Mouse (Mus musculus) brain, embryonic 18.5 days (tissue): ENCODE data around the gene Ranbp3.
A peak's percentile ranks its signal among the peaks of the same experiment; 100 is the strongest.

Experiments used
- DNase-seq: peaks from one replicate; pipeline ENCODE4 v3.0.0-alpha.2; 2012; ENCODE audit warnings: low read depth, low spot score

Ranbp3 gene

DNA sequence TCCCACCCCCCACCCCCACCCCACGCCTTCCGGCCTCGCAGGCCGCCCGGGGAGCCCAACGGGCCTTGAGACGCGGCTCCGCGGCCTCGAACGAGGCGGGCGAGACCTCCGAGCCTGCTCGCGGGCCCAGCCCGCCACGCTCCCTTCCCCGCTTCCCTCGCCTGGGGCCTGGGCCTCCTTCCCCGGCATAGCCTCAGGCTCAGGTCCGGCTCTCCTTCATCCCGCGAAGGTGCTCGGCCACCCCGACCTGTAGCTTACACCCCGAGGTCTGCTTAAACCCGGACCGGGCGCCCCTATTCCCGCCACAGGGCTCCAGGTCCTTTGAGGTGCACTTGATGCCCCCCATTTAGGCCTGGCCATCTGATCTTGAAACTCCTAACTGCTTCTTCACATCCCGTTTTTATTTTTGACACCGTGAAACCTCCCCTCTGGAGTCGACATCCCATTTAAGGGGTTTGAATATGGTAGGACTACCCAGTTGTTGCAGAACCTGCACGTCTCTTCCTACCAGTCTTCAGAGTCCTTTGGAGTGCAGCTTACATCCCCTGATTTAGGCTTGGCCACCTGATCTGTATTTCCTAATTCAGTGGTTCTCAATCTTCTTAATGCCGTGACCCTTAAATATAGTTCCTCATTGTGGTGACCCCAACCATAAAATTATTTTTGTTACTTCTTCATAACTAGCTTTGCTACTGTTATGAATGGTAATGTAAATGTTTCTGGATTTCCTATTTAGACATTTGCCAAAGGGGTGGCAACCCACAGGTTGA, 738 bp downstream of the Ranbp3 start:
- DNase-seq, result no peak

DNA sequence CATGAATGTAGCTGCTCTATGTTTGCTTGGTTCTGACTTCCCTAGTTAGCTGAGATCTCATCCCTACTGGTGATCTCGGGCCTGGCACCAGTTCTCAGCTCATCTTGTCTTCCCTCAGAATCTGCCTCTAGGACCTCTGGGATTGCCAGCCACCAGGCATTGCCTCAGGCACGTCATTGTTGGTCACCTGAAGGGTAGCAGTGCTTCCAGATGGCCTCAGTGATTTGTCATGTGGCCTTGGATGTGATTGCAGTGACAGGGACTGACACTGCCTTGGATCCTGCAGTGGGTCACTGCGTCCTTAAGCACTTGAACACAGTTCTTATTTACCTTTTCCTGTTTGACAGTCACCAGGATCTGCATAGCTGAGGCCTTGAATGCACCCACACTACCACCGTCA, 8.7 kb downstream of the Ranbp3 start:
- DNase-seq, result no peak

DNA sequence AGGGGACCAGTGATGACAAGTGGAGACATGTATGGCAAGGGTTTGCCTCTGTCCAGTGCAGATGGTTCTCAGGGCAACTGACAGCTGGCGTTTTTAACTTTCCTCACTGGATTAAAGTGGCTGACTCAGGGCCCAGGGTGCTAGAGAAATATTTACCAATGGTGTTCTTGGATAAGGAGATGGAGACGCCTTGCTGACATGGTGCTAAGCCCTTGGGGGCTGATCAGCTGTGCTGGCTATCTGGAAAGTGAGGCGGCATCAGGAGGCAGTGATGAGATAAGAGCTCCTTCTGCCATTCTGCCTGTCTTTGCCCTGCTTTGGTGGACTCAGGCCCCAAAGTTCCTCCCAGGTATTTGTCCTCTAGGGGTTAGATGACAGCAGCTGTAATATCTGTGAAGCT, 9.8 kb downstream of the Ranbp3 start:
- DNase-seq, result no peak

DNA sequence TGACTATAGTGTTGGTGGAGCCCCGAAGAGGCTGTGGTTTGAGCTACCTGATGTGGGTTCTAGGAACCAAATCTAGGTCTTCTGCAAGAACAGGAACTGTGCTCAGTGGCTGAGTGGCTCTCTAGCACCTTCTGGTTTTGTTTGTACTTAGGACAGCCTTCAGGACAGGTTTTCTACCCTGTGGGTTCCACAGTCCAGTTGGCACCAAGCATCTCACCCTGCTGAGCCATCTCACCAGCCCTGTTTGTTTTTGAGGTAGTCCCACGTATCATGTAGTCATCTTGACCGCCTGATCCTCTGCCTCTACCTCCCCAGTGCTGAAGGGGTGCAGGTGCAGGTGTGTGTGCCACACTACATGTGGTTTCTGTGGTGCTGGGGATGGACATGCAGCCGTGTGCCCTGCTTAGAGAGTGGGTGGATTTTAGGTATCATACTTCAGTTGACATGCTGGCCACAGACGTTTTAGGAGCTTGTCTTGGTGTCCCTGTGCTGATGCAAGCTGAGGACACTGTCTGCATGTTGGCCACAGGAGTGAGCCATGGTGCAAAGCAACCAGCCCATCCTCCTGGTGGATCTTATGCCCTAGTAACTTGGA, 10.5 kb downstream of the Ranbp3 start:
- DNase-seq, result no peak

DNA sequence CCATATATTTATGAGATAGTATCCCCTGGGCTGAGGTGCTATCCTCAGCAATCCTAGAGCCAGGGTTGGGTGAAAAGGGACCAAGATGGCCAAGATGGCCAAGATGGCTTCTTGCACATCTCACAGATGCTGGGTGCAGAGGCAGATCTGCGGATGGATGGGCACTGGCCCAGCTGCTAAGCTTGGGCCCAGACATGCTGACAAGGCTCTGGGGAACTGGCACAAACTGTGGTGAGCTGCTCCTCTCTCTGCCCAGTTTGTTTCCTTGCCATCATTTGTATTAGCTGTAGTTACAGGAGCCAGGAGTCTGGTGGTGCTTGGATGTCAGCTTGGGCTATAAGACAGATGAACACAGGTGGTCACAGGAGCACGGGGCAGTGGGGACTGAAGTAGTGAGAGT, 11.6 kb downstream of the Ranbp3 start:
- no peak for DNase-seq

DNA sequence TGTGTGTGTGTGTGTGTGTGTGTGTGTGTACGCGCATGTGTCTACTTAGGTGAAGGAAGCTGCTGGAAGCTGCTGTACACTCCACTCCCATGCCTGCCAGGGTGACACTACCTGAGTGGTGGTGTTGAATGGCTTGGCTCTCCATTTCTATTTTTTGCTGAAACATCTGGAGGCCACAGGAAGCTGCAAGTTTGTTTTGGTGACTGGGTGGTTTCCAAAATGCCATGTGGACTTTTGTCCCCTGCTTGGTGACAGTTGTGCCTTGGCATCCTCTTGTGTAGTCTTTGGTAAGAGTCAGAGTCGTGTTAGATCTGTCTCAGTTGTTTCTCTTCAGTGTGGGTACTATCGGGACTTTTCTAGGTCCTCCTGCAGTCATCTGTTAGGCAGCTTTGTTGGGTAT, 13.7 kb downstream of the Ranbp3 start:
- DNase-seq, result no peak

DNA sequence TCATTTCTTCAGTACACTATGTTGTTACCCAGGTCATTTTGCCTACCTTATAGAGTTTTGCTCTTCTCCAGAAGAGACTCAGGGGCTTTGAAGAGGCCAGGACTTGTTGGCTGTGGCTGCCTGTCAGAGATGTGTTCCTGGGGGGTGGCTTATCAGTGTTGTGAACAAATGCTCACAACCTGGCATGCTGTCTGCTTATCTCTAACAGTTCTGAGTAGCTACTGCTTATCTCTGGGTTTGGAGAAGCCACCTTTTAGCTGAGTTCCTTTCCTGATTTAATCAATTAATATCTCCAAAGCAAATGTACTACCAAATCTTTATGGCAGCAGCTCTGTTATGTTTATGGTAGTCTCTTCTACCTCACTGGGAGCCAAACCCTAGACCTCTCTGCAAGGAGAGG, 15.0 kb downstream of the Ranbp3 start:
- no peak for DNase-seq

DNA sequence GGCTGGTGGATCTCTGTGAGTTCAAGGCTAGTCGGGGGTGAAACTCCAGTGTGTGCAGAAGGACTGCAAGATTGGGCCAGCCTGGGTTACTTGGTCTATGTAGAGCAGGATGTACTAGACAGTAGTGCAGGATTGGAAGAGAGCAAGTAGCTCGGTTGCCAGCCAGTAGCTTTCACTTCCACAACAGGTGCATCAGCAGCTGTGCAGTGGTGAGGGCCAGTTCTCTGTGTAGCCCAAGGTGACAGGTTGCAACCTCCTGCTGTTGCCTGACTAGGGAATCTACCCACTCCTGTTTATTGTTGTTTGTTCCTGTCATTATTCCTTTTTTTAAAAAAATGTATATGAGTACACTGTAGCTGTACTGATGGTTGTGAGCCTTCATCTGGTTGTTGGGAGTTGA, 15.6 kb downstream of the Ranbp3 start:
- DNase-seq, result no peak

DNA sequence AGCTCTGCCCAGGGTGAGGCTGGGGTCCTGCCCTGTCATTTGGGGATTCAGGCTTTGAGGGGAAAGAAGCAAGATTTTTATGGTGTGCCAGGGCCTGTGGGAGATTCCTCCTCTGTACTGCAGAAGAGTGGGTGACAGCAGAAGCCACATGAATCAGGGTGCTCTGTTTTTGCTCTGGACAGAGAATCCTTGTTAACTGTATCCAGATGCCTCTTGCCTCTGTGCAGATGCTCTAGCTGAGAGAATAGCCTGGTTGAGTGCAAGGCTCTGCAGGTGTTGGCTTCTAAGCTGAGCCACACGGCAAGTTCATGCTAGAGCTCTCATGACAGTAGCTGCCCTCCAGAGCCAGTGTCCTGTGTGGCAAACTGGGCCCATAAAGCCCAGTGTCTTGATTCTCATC, 20.3 kb downstream of the Ranbp3 start:
- DNase-seq, result no peak

DNA sequence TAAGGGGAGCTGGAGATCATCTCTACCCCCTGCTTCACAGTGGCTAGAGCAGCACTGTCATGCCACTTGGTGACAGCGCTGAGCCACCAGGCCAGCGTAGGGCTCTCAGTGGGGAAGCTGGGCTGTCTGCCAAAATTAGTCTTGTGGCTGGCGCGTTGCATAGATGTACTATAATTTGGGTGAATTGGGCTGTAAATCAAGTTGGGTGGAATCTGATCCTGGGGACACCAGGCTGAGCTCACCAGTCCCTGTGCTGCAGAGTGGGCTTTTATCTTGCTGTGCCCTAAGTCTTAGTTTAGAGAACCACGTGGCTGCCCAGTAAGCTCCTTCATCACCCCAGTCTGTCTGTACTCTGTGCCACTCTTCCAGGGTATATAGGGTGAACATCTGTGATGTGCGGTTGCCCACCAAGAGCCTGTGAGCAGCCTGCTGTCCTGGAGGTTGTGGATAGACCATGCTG, 20.8 kb downstream of the Ranbp3 start:
- no peak for DNase-seq

DNA sequence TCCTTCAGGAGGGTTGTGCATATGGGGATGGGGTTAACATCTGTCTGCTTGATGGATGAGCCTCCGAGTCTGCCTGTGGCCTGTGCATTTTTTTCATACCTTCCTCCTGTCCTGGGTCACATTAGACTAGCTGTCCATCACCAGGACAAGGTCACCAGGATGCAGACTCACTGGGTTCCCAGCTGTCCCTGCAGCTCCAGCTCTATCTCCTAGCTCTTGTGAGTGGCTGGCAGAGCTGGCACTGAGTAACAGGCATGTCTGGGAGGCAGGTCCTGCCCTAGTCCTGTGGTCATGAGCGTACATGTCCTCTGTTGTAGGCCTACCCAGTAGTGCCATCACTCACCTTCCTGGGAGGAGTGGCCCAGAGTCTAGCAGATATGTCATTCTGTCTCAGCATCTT, 27.4 kb downstream of the Ranbp3 start:
- DNase-seq, result no peak

DNA sequence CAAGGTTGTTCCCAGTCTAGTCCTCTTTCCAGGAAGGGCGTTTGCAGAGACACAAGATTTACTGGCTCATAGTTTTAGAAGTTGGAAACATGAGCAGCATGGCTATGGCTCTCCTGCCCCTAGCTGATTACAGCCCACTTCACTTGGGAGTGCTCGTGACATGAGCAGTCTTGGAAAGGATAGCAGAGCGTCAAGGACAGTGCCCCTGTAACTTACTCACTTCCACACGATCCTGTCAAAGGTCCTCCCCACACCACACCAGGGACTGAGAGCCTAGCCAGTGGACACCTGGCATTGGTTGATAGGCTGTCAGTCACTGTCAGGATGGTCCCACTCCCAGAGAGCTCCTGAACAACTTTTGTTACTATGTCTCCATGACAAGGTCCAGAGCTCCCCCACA, 29.9 kb downstream of the Ranbp3 start:
- no peak for DNase-seq

DNA sequence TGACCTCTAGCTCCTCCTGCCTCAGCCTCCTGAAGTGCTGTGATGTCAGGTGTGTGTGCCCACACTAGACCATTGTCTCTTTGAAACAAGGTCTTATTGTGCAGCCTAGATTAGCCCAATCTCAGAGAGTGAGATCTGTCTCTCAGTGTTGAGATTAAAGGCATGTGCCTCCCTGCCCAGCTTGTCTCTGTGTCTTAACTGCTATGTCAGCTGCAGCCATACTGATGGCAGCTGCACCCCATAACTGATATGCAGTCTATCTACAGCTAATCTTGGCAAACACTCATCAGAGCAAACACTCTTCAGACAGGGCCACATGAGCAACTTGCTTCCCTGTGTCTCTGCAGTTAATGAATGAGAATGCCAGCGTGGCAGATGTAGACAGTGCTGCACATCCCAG, 33.4 kb downstream of the Ranbp3 start:
- no peak for DNase-seq

DNA sequence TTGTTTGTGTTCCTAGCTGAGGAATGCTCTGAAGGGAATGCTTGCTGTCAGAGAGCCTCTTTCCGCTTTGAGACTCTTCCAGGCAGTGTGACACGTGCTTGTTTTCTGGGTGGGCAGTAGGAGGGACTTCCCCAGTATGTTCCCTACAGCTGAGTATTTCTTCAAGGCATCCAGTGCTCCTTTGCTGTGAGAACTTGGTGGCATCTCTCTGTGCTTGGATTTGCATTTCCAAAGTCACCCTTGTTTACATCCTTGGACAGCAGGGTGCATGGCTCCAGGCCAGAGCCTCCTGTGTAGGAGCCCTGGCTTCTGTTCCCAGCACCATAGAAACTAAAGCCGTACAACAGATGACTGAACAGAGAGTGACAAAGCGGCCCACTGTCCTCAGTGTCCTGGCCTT, 35.6 kb downstream of the Ranbp3 start:
- DNase-seq, result no peak

DNA sequence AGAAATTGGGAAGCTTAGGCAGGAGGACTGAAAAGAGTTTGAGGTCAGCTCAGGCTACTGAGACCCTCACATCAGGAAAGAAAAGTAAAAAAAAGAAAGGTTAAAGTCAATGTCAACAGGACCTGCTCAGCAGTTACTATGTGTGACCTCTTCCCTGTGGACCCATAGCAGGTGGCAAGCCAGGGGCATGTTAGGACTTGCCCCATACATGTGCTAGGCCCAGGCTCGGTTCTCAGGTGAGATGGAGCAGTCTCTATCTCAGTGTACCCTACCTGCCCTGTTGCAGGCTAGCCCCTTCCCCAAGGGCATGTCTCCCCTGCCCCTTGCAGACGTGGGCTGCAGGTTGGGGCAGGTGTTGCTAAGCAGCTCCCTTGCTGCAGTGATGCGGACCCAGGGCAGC, 36.6 kb downstream of the Ranbp3 start:
- no peak for DNase-seq

DNA sequence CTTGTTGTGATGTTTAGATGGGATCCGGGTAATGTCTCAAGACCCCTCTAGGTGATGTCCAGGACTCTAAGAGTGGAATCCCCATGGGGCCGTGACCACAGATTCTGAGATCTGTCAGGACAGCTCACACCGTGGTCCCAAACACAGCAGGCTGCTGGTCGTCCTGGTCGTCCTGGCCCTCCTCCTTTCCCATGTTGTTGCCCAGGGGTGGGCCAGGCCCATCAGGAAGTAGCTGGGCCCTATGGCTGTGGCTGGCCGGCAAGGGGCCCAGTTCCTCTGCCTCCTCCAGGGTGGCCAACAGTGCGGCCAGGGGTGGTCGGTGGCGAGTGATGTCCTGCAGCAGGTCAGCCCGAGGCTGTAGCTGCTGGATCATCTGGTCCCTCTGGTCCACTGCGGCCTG, 42.3 kb downstream of the Ranbp3 start:
- DNase-seq, result no peak

DNA sequence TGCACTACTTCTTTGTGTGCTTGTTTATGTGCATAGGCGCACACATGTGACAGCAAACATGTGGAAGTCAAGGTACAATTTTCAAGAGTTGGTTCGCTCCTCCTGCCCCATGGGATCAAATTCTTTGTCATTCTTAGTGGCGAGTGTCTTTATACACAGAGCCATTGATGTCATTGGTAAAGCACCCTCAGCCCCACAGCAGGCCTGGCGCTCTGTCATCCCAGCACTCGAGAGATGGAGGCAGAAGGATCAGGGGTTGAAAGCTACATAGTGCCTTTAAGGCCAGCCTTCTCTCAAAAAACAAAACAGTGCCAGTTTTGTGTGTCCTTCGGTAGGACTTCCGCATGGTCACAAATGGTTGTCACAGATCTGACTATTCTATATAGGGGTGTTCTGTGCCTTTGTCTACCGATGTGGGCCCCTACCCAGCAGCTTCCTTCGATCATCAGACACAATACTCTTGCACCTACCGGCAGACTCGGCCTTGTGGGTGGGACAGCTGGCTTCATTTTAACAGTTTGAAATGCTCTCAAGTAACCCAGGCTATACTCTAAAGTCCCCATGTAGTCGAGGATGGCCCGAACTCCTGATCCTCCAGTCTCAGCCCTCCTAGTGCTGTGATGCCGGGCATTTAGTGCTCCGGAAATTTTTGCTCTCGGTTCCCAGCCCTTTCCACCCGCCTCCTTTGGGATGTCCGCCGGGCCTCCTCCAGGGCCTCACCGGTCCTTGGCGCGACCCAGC, 43.0 kb downstream of the Ranbp3 start:
- DNase-seq, result no peak

DNA sequence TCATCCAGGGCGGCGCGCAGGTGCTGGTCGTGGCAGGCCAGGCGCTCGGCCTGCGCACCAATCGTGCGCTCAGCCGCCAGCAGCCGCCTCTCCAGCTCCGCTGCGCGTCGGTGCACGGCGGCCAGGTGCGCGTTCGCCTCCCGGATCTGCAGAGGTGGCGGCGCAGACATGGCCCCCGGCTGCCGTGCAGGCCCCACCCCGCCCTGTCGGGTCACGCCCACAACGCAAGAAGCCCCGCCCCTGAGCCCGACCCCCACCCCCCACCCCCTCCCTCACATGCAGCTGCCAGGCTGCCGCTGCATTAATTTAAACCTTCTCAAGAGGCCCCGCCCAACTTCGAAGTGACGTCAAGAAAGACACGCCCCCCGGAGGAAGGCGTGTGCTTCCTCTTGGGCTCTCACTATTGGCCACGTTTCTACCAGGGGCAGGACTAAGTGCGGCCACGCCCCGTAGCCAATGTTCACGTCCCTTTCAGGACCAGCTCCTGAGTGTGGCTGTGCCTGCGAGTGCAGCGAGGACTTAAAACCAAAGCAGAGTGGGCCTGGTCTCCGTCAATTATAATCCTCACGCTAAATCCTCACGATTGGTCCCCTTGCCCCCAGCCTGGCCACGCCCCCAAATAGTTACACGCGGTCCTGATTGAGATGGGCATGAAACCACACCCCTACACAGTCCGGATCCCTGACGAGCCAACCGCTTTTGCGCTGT, 43.7 kb downstream of the Ranbp3 start:
- peak; percentile 99 for DNase-seq

DNA sequence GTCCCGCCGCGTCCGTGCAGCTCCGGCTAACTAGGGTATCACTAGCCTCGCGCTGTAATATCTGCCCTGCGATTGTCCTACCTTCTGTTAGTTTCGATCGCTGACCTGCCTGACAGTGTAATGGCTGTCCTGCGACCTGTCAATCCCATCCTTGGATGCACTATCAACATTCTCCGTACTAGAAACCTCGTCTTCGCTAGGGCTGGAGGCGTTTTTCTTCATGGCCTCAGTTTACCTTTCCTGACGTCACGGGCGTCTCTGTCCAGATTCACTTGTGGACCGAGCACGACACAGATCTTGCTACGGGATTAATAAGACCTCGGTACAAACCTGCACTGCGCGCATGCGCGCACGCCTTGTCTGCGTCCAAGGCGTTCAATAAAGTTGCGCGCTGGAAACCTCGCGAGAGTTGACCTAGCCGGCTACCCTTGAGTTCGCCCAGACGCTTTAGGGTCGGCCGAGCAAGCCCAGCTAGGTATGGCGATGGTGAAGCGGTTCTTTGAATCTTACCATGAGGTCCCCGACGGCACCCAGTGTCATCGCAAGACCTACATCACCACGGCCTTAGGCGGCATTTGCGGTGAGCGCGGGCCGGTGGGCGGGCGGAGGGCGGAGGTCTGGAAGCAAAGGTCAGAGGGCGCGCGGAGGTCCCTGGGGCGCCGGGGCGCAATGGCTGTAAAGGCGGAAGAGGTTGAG, 44.4 kb downstream of the Ranbp3 start, which contains the start of the genes Ndufa11 and Vmac:
TSS of gene Ndufa11 (plus strand) at position 405 of the 696 bp plus-strand sequence.
TSS of gene Vmac (minus strand) at position 660 of the 696 bp plus-strand sequence.
- peak; percentile 89 for DNase-seq

DNA sequence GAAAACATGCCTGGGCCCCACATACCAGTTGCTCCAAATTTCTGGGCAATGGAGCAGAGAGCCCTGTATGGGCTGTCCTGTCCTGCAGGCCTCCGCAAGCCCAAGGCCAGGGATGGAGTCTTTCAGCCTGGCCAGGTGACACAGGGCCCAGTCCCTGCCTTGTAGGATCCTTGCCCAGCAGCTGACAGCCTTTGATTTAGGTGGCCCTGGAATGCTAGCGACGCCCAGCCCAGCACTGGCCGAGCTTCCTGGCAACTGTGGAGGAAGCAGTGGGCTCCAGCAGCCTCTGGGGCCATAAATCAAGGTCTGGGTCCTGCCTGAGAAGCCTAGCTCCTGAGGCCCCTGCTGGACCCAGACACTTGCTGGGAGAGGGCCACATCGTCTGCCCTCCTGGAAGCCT, 49.3 kb downstream of the Ranbp3 start:
- DNase-seq, result no peak

DNA sequence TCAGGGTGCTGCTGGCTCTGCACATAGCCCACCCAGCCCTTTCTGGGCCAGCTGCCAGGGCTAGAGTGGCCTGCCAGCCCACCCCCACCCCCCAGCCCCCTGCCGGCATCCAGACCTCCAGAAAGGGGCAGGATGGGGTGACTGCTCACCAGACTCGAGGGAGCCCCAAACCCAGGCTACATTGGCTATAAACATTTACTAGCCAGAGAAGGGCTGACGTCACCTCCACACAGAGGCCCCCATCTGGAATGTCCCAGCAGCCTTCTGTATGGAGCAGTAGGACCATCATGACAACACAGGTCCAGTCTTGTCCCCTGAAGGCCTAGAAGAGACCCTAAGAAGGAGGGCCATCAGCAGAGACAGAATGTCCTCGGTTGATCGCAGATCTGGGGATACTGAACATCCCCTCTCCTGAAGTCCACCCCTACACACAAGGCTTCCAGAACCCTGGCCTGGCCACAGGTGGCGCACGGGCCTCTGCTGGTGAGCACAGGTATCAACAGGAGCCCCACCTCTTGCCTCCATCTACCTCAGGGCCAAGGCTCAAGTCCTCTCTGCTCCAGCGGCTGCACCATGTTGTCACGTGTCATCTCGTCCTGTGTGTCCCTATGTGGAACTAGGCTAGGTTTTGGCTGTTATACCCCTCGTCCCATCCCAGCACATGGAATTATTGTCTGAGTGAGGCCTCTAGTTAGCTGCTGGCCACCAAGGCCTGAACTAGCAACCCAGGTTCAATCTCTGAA, 50.5 kb downstream of the Ranbp3 start:
- no peak for DNase-seq
